Mouse (Mus musculus) lung, embryonic 16.5 days (tissue): Measurements from ENCODE around the gene Cpne9. TPM values are rescaled to one million over a fixed set of nuclear protein-coding genes. Genes with fewer than 3 reads are reported as not detected.
A peak's percentile ranks its signal among the peaks of the same experiment; 100 is the strongest.

Experiments
- ATAC-seq: fragments of 200-750 bp; cut with Nextera tagmentation; 2 replicates; pipeline ENCODE4 v1.8.0; 2017; ENCODE audit warnings: low read depth, mild to moderate bottlenecking, moderate library complexity
- H3K27ac ChIP-seq: fragments of 300-500 bp; sonication (generic); 2 replicates; pipeline ENCODE4 v1.5.1; 2014; ENCODE audit warnings: mild to moderate bottlenecking, control low read depth, low read length
- H3K27me3 ChIP-seq: fragments of 300-500 bp; sonication (generic); 2 replicates; pipeline ENCODE4 v1.6.1; 2014; ENCODE audit warnings: low read depth, low read length, mixed read lengths; ENCODE audit not compliant: control insufficient read depth, insufficient read depth
- H3K36me3 ChIP-seq: fragments of 300-500 bp; sonication (generic); 2 replicates; pipeline ENCODE4 v1.6.1; 2014; ENCODE audit warnings: low read length; ENCODE audit not compliant: control insufficient read depth, insufficient read depth
- H3K4me1 ChIP-seq: fragments of 300-500 bp; sonication (generic); replicated peaks from 2 replicates; pipeline ENCODE4 v1.6.1; 2014; ENCODE audit warnings: low read length, mixed read lengths; ENCODE audit not compliant: control insufficient read depth, insufficient read depth
- H3K4me2 ChIP-seq: fragments of 300-500 bp; sonication (generic); 2 replicates; pipeline ENCODE4 v1.6.1; 2014; ENCODE audit warnings: low read depth, low read length, control low read depth
- H3K4me3 ChIP-seq: fragments of 300-500 bp; sonication (generic); 2 replicates; pipeline ENCODE4 v1.5.1; 2014; ENCODE audit warnings: mild to moderate bottlenecking, low read length, control low read depth
- H3K9ac ChIP-seq: fragments of 300-500 bp; sonication (generic); 2 replicates; pipeline ENCODE4 v1.6.1; 2014; ENCODE audit warnings: low read length, control low read depth
- H3K9me3 ChIP-seq: fragments of 300-500 bp; sonication (generic); 2 replicates; pipeline ENCODE4 v1.6.1; 2016; ENCODE audit warnings: low read length; ENCODE audit not compliant: control insufficient read depth
- WGBS: fragments of 180-500 bp; shearing (Covaris S2); extraction: QIAGEN DNeasy Blood & Tissue Kit; methylation state at CpG from one replicate; pipeline ENCODE4 v1.1.7; 2014; 5-methylcytosine and 5-hydroxymethylcytosine counted together
- polyA plus RNA-seq: library from polyadenylated mRNA; unstranded; fragments of >200 nt; fragmentation: Nextera tagmentation; extraction: Ambion mirVana; gene quantifications from 2 replicates; pipeline ENCODE4 v1.2.1, GENCODE M21; 2015

The Cpne9 gene
- polyA plus RNA-seq, 1 experiment from 2014 or later = 0.10 TPM

- H3K9me3 ChIP-seq = no peaks in the 10 kb centered on the region
- H3K4me3 ChIP-seq = peak overlapping the region; percentile 17
- no peak overlapping the region for H3K27ac ChIP-seq
- peaks cover 29% of the 10 kb centered on the region for H3K27me3 ChIP-seq
- H3K4me1 ChIP-seq = peaks cover 5% of the 10 kb centered on the region; the same call in 1 of the 2 replicates
- no peaks in the 10 kb centered on the region for H3K36me3 ChIP-seq
- peak overlapping the region; percentile 38 for H3K4me2 ChIP-seq
- no peak overlapping the region for H3K9ac ChIP-seq
- peak; percentile 34; the same call in 1 of the 2 replicates for ATAC-seq
- WGBS = 10% methylated on average over 4 of the region's 6 CpGs
These were observed 1.4 kb downstream of the Cpne9 start for GRCm38 (mm10) chr6:113283500-113283899.

GRCm38 (mm10) chr6:113284931-113285330 is 2.8 kb downstream of the Cpne9 start:
- peaks cover 29% of the 10 kb centered on the region for H3K27me3 ChIP-seq
- H3K4me3 ChIP-seq = no peak overlapping the region
- H3K9me3 ChIP-seq = no peaks in the 10 kb centered on the region
- H3K27ac ChIP-seq = no peak overlapping the region
- 66% methylated on average over 3 of the region's 3 CpGs for whole genome bisulfite sequencing
- no peak for ATAC-seq
- no peak overlapping the region for H3K4me2 ChIP-seq
- no peak overlapping the region for H3K9ac ChIP-seq
- peaks cover 5% of the 10 kb centered on the region; the same call in 1 of the 2 replicates for H3K4me1 ChIP-seq
- no peaks in the 10 kb centered on the region for H3K36me3 ChIP-seq

- H3K9ac ChIP-seq = no peak overlapping the region
- H3K27ac ChIP-seq = no peak overlapping the region
- no peak for ATAC-seq
- H3K36me3 ChIP-seq = no peaks in the 10 kb centered on the region
- WGBS = 48% methylated on average over 1 of the region's 1 CpGs
- no peak overlapping the region for H3K4me3 ChIP-seq
- peaks cover 29% of the 10 kb centered on the region for H3K27me3 ChIP-seq
- peaks cover 5% of the 10 kb centered on the region; the same call in 1 of the 2 replicates for H3K4me1 ChIP-seq
- no peak overlapping the region for H3K4me2 ChIP-seq
- H3K9me3 ChIP-seq = no peaks in the 10 kb centered on the region
These were observed 4.2 kb downstream of the Cpne9 start for GRCm38 (mm10) chr6:113286316-113286715.

- peaks cover 21% of the 10 kb centered on the region for H3K27me3 ChIP-seq
- H3K36me3 ChIP-seq = no peaks in the 10 kb centered on the region
- no peak overlapping the region for H3K27ac ChIP-seq
- H3K4me3 ChIP-seq = no peak overlapping the region
- H3K9me3 ChIP-seq = no peaks in the 10 kb centered on the region
- peaks cover 2% of the 10 kb centered on the region; the same call in 1 of the 2 replicates for H3K4me1 ChIP-seq
- 64% methylated on average over 4 of the region's 4 CpGs for WGBS
- H3K9ac ChIP-seq = no peak overlapping the region
- ATAC-seq = no peak
- H3K4me2 ChIP-seq = no peak overlapping the region
These were observed 5.1 kb downstream of the Cpne9 start for GRCm38 (mm10) chr6:113287236-113287635.

GRCm38 (mm10) chr6:113289346-113289745 is 7.2 kb downstream of the Cpne9 start:
- WGBS = 87% methylated on average over 15 of the region's 15 CpGs
- no peaks in the 10 kb centered on the region for H3K4me1 ChIP-seq
- H3K9me3 ChIP-seq = no peaks in the 10 kb centered on the region
- no peak for ATAC-seq
- no peak overlapping the region for H3K9ac ChIP-seq
- H3K4me3 ChIP-seq = no peak overlapping the region
- H3K36me3 ChIP-seq = no peaks in the 10 kb centered on the region
- no peak overlapping the region for H3K4me2 ChIP-seq
- peaks cover under 1% of the 10 kb centered on the region for H3K27me3 ChIP-seq
- H3K27ac ChIP-seq = no peak overlapping the region

GRCm38 (mm10) chr6:113290346-113290745 is 8.2 kb downstream of the Cpne9 start:
- 65% methylated on average over 6 of the region's 6 CpGs for WGBS
- no peak for ATAC-seq
- no peaks in the 10 kb centered on the region for H3K36me3 ChIP-seq
- no peaks in the 10 kb centered on the region for H3K27me3 ChIP-seq
- H3K27ac ChIP-seq = no peak overlapping the region
- no peak overlapping the region for H3K4me2 ChIP-seq
- no peak overlapping the region for H3K4me3 ChIP-seq
- H3K4me1 ChIP-seq = no peaks in the 10 kb centered on the region
- no peak overlapping the region for H3K9ac ChIP-seq
- no peaks in the 10 kb centered on the region for H3K9me3 ChIP-seq

- Histone ChIP-seq H3K4me3 (no peak overlapping the region), H3K27ac (no peak overlapping the region), H3K9ac (no peak overlapping the region), H3K36me3 (no peaks in the 10 kb centered on the region), H3K4me1 (no peaks in the 10 kb centered on the region), H3K27me3 (no peaks in the 10 kb centered on the region), H3K9me3 (no peaks in the 10 kb centered on the region), H3K4me2 (no peak overlapping the region)
- ATAC-seq = no peak
- WGBS = 67% methylated on average over 5 of the region's 5 CpGs
These were observed 10.8 kb downstream of the Cpne9 start for GRCm38 (mm10) chr6:113292938-113293337.

GRCm38 (mm10) chr6:113296046-113296445 is 13.9 kb downstream of the Cpne9 start:
- H3K4me2 ChIP-seq = no peak overlapping the region
- WGBS = 56% methylated on average over 2 of the region's 2 CpGs
- no peaks in the 10 kb centered on the region for H3K9me3 ChIP-seq
- no peak overlapping the region for H3K4me3 ChIP-seq
- no peak for ATAC-seq
- no peaks in the 10 kb centered on the region for H3K36me3 ChIP-seq
- no peaks in the 10 kb centered on the region for H3K4me1 ChIP-seq
- H3K27ac ChIP-seq = no peak overlapping the region
- no peak overlapping the region for H3K9ac ChIP-seq
- H3K27me3 ChIP-seq = no peaks in the 10 kb centered on the region

GRCm38 (mm10) chr6:113296639-113297038 is 14.5 kb downstream of the Cpne9 start:
- H3K9ac ChIP-seq = no peak overlapping the region
- 58% methylated on average over 4 of the region's 4 CpGs for WGBS
- no peak overlapping the region for H3K4me2 ChIP-seq
- no peaks in the 10 kb centered on the region for H3K9me3 ChIP-seq
- no peak overlapping the region for H3K4me3 ChIP-seq
- H3K27ac ChIP-seq = no peak overlapping the region
- H3K36me3 ChIP-seq = no peaks in the 10 kb centered on the region
- H3K27me3 ChIP-seq = no peaks in the 10 kb centered on the region
- ATAC-seq = no peak
- no peaks in the 10 kb centered on the region for H3K4me1 ChIP-seq

GRCm38 (mm10) chr6:113301350-113301749 is 19.2 kb downstream of the Cpne9 start:
- no peaks in the 10 kb centered on the region for H3K9me3 ChIP-seq
- H3K4me1 ChIP-seq = peaks cover 4% of the 10 kb centered on the region
- no peak overlapping the region for H3K27ac ChIP-seq
- H3K4me3 ChIP-seq = no peak overlapping the region
- no peak for ATAC-seq
- no peaks in the 10 kb centered on the region for H3K27me3 ChIP-seq
- H3K36me3 ChIP-seq = no peaks in the 10 kb centered on the region
- no peak overlapping the region for H3K4me2 ChIP-seq
- no peak overlapping the region for H3K9ac ChIP-seq
- 74% methylated on average over 5 of the region's 5 CpGs for WGBS
